Mouse (Mus musculus): ENCODE data around the gene Whrn. TPM values are rescaled to one million over a fixed set of nuclear protein-coding genes. Genes with fewer than 3 reads are reported as not detected.

Whrn gene
- polyA plus RNA-seq, 1 experiment from 2014 or later, result 1.9 TPM

DNA sequence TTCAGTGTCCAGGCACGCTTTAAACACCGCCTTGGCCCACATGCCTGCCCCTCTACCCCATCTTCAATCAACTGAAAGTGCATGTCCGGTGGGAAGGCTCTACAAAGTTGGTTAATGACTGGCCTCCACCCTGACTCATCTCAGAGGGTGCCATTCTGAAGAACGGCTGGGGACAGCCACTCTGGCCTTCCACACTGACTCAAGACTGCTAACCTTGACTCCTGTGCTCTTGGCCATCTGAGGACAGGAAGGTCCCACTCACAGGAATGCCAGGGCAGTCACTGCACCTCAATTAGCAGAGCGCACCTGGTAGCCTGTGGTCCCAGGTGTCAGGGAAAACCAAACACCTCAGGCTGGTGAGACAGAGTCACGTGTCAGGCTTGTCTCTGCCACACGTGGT, 17.8 kb downstream of the Whrn start:
- no peak for ATAC-seq
- Histone ChIP-seq H3K27ac (ENCODE audit: low read length) (no peak overlapping the region), H3K4me2 (replicated peaks; ENCODE audit: low read depth, low read length) (no peak overlapping the region), H3K4me3 (ENCODE audit: low read depth, low read length) (no peak overlapping the region), H3K9ac (replicated peaks; ENCODE audit: low read depth) (no peak overlapping the region), H3K27me3 (replicated peaks; ENCODE audit: insufficient read depth, low read length) (no peaks in the 10 kb centered on the region), H3K9me3 (ENCODE audit: low read length) (no peaks in the 10 kb centered on the region), H3K36me3 (ENCODE audit: insufficient read depth, low read length) (no peaks in the 10 kb centered on the region), H3K4me1 (ENCODE audit: insufficient read depth, low read depth, low read length) (no peaks in the 10 kb centered on the region)
- no peak for TF ChIP-seq CTCF (IDR thresholded peaks at IDR 0.05)
- TF ChIP-seq EP300 (IDR thresholded peaks at IDR 0.05), result no peak
- 65% methylated on average over 7 of the region's 7 CpGs for WGBS
- no peak for DNase-seq (ENCODE audit: low spot score)

DNA sequence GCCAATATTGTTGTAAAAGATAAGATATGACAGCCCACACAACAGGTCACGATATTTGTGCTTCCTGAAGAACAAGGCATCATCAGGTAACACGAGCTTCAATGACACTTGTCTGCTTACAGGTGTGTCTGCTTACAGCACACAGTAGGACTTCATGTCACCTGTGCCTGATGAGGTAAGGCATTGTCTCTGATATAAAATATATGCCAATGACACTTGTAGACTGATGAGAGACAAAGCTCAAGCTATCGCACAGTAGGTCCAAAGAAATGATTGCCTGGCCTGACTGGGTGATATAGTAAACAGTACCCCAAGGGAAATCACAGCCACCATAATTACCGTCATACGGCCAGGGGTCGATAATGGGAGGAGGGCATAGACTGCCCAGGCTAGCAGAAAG, 18.9 kb downstream of the Whrn start:
- Histone ChIP-seq H3K27me3 (replicated peaks; ENCODE audit: insufficient read depth, low read length) (no peaks in the 10 kb centered on the region), H3K4me1 (ENCODE audit: insufficient read depth, low read depth, low read length) (no peaks in the 10 kb centered on the region), H3K27ac (ENCODE audit: low read length) (no peak overlapping the region), H3K9ac (replicated peaks; ENCODE audit: low read depth) (no peak overlapping the region), H3K4me2 (replicated peaks; ENCODE audit: low read depth, low read length) (no peak overlapping the region), H3K36me3 (ENCODE audit: insufficient read depth, low read length) (no peaks in the 10 kb centered on the region), H3K9me3 (ENCODE audit: low read length) (no peaks in the 10 kb centered on the region), H3K4me3 (ENCODE audit: low read depth, low read length) (no peak overlapping the region)
- 87% methylated on average over 6 of the region's 6 CpGs for WGBS
- no peak for ATAC-seq
- no peak for TF ChIP-seq EP300 (IDR thresholded peaks at IDR 0.05)
- TF ChIP-seq CTCF (IDR thresholded peaks at IDR 0.05), result no peak
- no peak for DNase-seq (ENCODE audit: low spot score)

DNA sequence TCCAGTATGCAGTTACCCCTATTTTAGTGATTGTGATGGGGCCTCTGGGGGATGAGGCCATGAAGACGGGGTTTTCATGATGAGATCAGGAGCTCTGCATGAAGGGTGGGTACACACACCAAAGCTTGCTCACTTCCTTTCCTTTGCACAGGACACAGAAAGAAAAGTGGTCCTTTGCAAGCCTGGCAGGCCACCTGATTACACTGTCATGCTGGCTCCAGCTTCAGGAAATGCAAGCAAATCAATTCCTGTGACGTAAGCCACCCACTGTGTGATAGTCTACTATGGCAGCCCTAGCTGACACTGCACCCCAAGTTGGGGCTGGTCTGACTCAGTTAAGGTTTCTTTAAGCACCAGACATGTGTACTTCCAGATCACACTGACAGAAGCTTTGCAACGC, 20.6 kb downstream of the Whrn start:
- H3K9ac ChIP-seq (replicated peaks; ENCODE audit: low read depth), result no peak overlapping the region
- DNase-seq (ENCODE audit: low spot score) (no peak), ATAC-seq (no peak)
- no peaks in the 10 kb centered on the region for H3K9me3 ChIP-seq (ENCODE audit: low read length)
- no peak for TF ChIP-seq CTCF (IDR thresholded peaks at IDR 0.05)
- TF ChIP-seq EP300 (IDR thresholded peaks at IDR 0.05), result no peak
- H3K27ac ChIP-seq (ENCODE audit: low read length), result no peak overlapping the region
- no peak overlapping the region for H3K4me3 ChIP-seq (ENCODE audit: low read depth, low read length)
- H3K4me1 ChIP-seq (ENCODE audit: insufficient read depth, low read depth, low read length), result no peaks in the 10 kb centered on the region
- H3K4me2 ChIP-seq (replicated peaks; ENCODE audit: low read depth, low read length), result no peak overlapping the region
- H3K27me3 ChIP-seq (replicated peaks; ENCODE audit: insufficient read depth, low read length), result no peaks in the 10 kb centered on the region
- 47% methylated on average over 3 of the region's 3 CpGs for WGBS
- H3K36me3 ChIP-seq (ENCODE audit: insufficient read depth, low read length), result no peaks in the 10 kb centered on the region

DNA sequence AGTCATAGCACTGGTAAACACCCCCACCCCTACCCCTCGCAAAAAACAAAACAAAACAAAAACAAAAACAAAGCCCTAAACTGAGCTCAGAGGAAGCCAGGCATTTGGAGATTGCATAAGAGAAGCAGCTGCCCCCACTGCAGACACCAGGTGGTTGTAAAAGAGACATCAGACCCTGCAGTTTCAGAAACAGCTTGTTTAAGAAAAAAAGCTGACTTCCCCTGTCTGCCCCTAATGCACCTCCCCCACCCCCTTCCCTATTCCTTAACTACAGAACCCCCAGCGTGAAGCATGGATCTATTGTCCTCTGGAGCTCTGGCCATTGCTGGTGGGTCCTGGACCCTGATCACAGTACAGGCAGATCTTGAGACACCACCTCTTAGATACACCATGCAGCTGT, 21.4 kb downstream of the Whrn start:
- Histone ChIP-seq H3K36me3 (ENCODE audit: insufficient read depth, low read length) (no peaks in the 10 kb centered on the region), H3K4me3 (ENCODE audit: low read depth, low read length) (no peak overlapping the region), H3K9me3 (ENCODE audit: low read length) (no peaks in the 10 kb centered on the region), H3K27ac (ENCODE audit: low read length) (no peak overlapping the region), H3K27me3 (replicated peaks; ENCODE audit: insufficient read depth, low read length) (no peaks in the 10 kb centered on the region), H3K9ac (replicated peaks; ENCODE audit: low read depth) (no peak overlapping the region), H3K4me1 (ENCODE audit: insufficient read depth, low read depth, low read length) (no peaks in the 10 kb centered on the region), H3K4me2 (replicated peaks; ENCODE audit: low read depth, low read length) (no peak overlapping the region)
- ATAC-seq (no peak), DNase-seq (ENCODE audit: low spot score) (no peak)
- WGBS, result 22% methylated on average over 2 of the region's 2 CpGs
- no peak for TF ChIP-seq CTCF (IDR thresholded peaks at IDR 0.05)
- no peak for TF ChIP-seq EP300 (IDR thresholded peaks at IDR 0.05)

DNA sequence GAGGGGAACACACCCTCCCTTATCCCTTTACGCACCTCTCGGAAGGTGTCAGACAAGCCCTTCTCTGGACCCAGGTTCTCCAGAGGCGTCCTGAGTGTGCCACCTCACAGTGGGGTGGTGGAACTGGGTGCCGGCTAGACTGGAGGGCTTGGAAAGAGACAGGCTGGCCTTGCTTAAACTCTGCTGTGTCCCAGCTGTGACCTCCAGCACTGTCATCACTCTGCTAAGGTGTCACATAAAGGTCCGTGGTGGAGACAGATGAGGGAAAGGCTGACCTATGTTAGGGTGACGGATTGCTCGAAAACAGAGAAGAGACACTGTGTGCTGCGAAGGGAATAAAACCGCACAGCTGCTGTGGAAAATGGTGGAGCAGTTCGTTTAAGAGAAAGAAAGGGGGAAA, 28.5 kb downstream of the Whrn start:
- Histone ChIP-seq H3K27ac (ENCODE audit: low read length) (no peak overlapping the region), H3K9me3 (ENCODE audit: low read length) (no peaks in the 10 kb centered on the region), H3K36me3 (ENCODE audit: insufficient read depth, low read length) (no peaks in the 10 kb centered on the region), H3K4me1 (ENCODE audit: insufficient read depth, low read depth, low read length) (no peaks in the 10 kb centered on the region), H3K9ac (replicated peaks; ENCODE audit: low read depth) (no peak overlapping the region), H3K4me3 (ENCODE audit: low read depth, low read length) (no peak overlapping the region), H3K27me3 (replicated peaks; ENCODE audit: insufficient read depth, low read length) (no peaks in the 10 kb centered on the region), H3K4me2 (replicated peaks; ENCODE audit: low read depth, low read length) (no peak overlapping the region)
- DNase-seq (ENCODE audit: low spot score) (no peak), ATAC-seq (no peak)
- no peak for TF ChIP-seq CTCF (IDR thresholded peaks at IDR 0.05)
- TF ChIP-seq EP300 (IDR thresholded peaks at IDR 0.05), result no peak
- 45% methylated on average over 9 of the region's 10 CpGs for WGBS

DNA sequence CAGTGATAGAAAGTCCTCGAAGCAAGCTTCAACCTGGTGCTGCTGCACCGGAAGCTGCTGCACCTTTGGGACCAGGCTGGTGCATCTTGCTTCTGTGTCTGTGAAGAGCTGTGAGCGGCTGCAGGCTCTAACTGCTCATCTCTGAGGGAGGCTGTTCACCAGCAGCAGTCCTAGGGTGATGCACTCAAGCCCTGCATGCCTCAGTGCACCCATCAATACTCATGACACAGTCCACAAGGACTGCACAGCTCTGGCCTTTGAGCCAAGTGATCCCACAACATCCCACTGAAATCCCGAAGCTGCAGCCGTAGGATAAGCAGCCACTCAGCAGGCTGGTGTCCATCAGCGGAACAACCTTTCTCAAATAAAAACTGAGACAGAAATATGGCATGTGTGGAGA, 29.6 kb downstream of the Whrn start:
- no peak overlapping the region for H3K4me3 ChIP-seq (ENCODE audit: low read depth, low read length)
- DNase-seq (ENCODE audit: low spot score) (no peak), ATAC-seq (no peak)
- WGBS, result 85% methylated on average over 6 of the region's 6 CpGs
- H3K4me1 ChIP-seq (ENCODE audit: insufficient read depth, low read depth, low read length), result no peaks in the 10 kb centered on the region
- no peak overlapping the region for H3K27ac ChIP-seq (ENCODE audit: low read length)
- no peaks in the 10 kb centered on the region for H3K36me3 ChIP-seq (ENCODE audit: insufficient read depth, low read length)
- no peak overlapping the region for H3K4me2 ChIP-seq (replicated peaks; ENCODE audit: low read depth, low read length)
- TF ChIP-seq CTCF (IDR thresholded peaks at IDR 0.05) (no peak), EP300 (IDR thresholded peaks at IDR 0.05) (no peak)
- no peaks in the 10 kb centered on the region for H3K9me3 ChIP-seq (ENCODE audit: low read length)
- H3K27me3 ChIP-seq (replicated peaks; ENCODE audit: insufficient read depth, low read length), result no peaks in the 10 kb centered on the region
- no peak overlapping the region for H3K9ac ChIP-seq (replicated peaks; ENCODE audit: low read depth)

DNA sequence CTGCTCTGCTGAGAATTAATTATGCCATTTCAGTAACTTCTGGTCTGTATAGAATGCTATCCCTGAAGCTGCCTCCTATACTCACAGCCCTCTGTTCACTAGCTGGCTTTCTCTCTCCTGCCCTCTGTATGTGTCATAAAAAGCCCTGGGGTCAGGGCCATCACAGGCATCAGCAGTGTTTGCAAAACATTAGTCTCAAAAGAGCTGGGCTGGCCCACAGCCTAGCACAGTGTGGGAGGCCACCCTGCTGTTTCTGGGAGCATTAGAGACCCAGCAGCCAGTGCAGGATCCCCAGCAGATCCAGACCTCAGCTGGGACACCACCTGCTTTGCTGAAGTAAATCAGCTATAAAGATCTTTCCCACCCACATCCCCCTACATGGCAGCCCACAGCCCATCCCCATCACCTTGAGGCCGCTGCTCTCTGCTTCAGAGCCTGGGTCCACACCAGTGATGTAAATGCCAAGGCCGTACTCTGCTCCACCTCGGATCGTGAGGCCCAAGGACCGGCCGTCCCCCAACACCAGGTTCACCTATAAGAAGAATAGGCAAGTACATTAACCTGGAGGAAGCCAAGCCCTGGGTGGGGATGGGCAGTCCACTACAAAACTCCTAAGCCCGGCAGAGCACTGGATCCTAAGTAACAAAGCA, 34.8 kb downstream of the Whrn start:
- H3K9me3 ChIP-seq (ENCODE audit: low read length), result no peaks in the 10 kb centered on the region
- H3K36me3 ChIP-seq (ENCODE audit: insufficient read depth, low read length), result no peaks in the 10 kb centered on the region
- no peak overlapping the region for H3K27ac ChIP-seq (ENCODE audit: low read length)
- 88% methylated on average over 7 of the region's 7 CpGs for WGBS
- DNase-seq (ENCODE audit: low spot score) (no peak), ATAC-seq (no peak)
- no peak overlapping the region for H3K4me3 ChIP-seq (ENCODE audit: low read depth, low read length)
- H3K27me3 ChIP-seq (replicated peaks; ENCODE audit: insufficient read depth, low read length), result no peaks in the 10 kb centered on the region
- H3K9ac ChIP-seq (replicated peaks; ENCODE audit: low read depth), result no peak overlapping the region
- no peak for TF ChIP-seq CTCF (IDR thresholded peaks at IDR 0.05)
- TF ChIP-seq EP300 (IDR thresholded peaks at IDR 0.05), result no peak
- no peaks in the 10 kb centered on the region for H3K4me1 ChIP-seq (ENCODE audit: insufficient read depth, low read depth, low read length)
- H3K4me2 ChIP-seq (replicated peaks; ENCODE audit: low read depth, low read length), result no peak overlapping the region

All from lung, postnatal 0 days (tissue).